Mouse (Mus musculus) MEL (cell line): Measurements from ENCODE around the gene Acat1.

Experiments
- EP300 ChIP-seq, 2 experiments: IDR thresholded peaks; 2 replicates each; pipeline ENCODE4 v1.6.1; 2011; ENCODE audit warnings: improper control_type of control experiment in 2 of 2, low read length in 2 of 2, low read depth in 1 of 2, mild to moderate bottlenecking in 1 of 2
- MAFK ChIP-seq: IDR thresholded peaks from 2 replicates; pipeline ENCODE4 v1.6.1; 2011; ENCODE audit warnings: low read depth, mild to moderate bottlenecking, low read length, improper control_type of control experiment, borderline replicate concordance
- POLR2A ChIP-seq, 2 experiments: IDR thresholded peaks; 2 replicates each; pipeline ENCODE4 v1.6.1; 2011 to 2012; ENCODE audit warnings: low read length in 2 of 2, mild to moderate bottlenecking in 2 of 2, control low read depth in 1 of 2, improper control_type of control experiment in 1 of 2, low read depth in 1 of 2, moderate library complexity in 1 of 2; ENCODE audit not compliant: control insufficient read depth in 1 of 2, insufficient read depth in 1 of 2, poor library complexity in 1 of 2
- ZNF384 ChIP-seq: IDR thresholded peaks from 2 replicates; pipeline ENCODE4 v1.6.1; 2012; ENCODE audit warnings: low read depth, mild to moderate bottlenecking, inconsistent platforms, low read length, improper control_type of control experiment

GRCm38 (mm10) chr9:53603849-53604248 is 6.3 kb downstream of the Acat1 start:
- TF ChIP-seq POLR2A (IDR thresholded peaks at IDR 0.05; ENCODE audit: control insufficient read depth in 1 of 2, insufficient read depth in 1 of 2, low read depth in 1 of 2, low read length in 2 of 2, poor library complexity in 1 of 2) = no peak
- no peak for TF ChIP-seq EP300 (IDR thresholded peaks at IDR 0.05; ENCODE audit: low read depth in 1 of 2, low read length in 2 of 2)
- no peak for TF ChIP-seq MAFK
- no peak for TF ChIP-seq ZNF384
